Mouse (Mus musculus): ENCODE measurements around the gene Psmd1. TPM values are rescaled to one million over a fixed set of nuclear protein-coding genes. Genes with fewer than 3 reads are reported as not detected.
A peak's percentile ranks its signal among the peaks of the same experiment; 100 is the strongest.

Psmd1 gene
- total RNA-seq (2014; fragmentation: Nextera tagmentation) (88.8 and 122 TPM in 2 replicates), total RNA-seq (2017) (160 and 161 TPM in 2 replicates)

DNA sequence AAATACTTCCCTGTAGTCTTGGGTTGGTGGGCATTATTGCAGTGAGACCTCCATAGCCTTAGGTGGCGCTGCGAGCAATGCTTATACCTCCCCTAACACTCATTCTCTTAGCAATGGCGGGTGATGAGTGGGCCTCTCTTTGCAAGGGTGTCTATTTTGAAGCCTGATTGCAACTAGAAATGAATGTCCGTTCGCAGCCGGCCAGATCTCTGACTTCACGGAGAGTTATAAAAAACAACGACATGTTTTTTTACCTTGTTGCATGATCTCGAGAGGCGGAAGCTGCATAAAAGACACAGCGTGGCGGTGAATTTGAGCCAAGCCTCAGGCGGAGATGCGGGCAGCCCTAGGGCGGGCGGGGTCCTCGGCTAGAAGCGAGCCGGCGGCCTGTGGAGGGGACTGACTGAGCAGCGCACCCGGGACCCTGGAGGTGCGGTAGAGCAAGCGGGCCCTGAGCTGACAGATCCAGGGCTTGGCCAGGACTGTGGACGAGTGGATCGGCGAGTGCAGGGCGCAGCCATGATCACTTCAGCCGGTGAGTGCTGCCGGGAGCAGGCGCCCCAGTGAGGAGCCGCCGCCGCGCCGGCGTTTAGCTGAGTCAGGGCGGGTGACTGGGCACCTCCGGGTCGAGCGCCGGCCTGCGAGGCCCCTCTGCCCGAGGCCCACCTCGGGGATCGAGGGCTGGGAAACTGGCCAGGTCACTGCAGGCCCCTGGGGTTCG, at the start of gene Psmd1:
Psmd1 (plus strand) TSS at position 117 of the 721 bp plus-strand sequence.
- ATAC-seq (replicated peaks; ENCODE audit: poor library complexity, severe bottlenecking): peak; percentile 87

DNA sequence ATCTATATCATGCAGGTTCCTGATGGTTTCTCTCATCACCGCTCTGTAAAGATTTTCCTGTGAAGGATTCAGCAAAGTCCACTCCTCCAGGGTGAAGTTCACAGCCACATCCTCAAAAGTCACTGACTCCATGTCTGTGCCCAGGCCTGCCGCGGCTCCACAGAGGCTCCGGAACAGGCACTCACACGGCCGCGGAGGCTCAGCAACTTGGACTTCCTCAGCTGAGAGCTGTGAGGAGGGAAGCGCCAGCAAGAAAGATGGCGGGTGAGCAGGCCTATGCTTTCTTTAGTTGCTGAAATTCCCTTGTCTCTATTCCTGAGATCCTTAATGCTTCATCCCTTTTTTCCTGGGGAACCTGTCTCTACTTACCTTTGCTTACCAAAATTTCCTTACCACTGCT, 48.4 kb upstream of the Psmd1 start:
- ATAC-seq (replicated peaks; ENCODE audit: poor library complexity, severe bottlenecking): peak; percentile 98

DNA sequence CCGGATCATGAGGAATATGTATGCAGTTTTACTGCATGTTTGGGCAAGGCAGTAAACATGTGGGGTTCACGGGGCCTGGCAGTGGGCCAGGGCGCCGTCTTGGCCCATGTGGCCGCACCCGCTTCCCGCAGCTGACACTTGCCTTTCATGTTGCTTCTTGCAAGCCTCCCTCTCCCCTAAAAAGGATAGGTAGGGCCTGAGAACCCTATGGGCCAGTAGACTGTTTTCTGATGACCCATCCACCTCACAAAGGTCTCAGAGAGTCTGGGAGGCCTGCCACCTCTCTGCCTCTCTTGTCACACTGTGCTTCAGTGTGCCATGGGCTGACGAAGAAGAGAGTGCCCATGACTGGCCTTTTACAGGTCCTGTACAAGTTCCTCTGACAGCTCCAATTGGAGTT, 47.7 kb upstream of the Psmd1 start, which contains the start of gene Spata3:
Spata3 (plus strand) TSS at position 301 of the 400 bp plus-strand sequence.
- ATAC-seq (replicated peaks; ENCODE audit: poor library complexity, severe bottlenecking): no peak

DNA sequence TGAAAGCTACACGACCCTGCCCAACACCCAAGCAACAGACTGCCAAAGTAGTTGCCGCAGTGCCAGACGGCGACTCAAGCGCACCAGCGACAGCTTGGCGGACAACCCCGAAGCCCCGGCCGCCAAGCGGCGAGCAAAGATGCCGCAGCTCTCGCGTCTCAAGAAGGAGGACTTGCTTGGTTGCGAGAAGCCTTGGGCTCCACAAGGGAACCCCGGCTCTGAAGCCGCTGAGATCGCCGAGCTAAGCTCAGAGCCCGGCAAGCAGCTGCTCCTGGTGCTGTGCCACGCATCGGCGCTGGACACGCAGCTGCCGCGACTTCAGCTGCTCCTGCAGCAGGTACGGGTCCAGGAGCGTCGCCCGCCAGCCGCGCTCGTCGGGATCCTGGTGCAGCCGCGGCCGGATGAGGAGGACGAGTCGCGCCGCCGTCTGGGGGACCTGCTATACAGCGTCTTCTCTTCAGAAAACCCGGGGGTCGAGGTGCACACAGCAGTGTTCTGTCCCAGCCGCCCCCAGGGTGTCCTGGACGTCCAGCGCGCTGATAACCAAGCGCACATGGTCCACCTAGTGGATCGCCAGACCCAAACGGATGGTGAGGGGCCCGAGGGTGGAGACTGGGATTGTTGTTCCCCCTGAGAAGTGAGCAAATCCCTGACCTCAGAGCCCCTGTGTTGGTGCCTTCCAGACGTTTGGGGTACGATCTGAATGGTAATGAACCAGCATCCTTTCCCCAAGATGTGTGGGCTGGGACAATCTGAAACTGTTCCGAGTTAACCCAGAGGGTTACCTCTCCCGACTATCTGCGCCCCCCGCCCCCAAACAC, 45.7 kb upstream of the Psmd1 start:
- ATAC-seq (replicated peaks; ENCODE audit: poor library complexity, severe bottlenecking): peak; percentile 46

DNA sequence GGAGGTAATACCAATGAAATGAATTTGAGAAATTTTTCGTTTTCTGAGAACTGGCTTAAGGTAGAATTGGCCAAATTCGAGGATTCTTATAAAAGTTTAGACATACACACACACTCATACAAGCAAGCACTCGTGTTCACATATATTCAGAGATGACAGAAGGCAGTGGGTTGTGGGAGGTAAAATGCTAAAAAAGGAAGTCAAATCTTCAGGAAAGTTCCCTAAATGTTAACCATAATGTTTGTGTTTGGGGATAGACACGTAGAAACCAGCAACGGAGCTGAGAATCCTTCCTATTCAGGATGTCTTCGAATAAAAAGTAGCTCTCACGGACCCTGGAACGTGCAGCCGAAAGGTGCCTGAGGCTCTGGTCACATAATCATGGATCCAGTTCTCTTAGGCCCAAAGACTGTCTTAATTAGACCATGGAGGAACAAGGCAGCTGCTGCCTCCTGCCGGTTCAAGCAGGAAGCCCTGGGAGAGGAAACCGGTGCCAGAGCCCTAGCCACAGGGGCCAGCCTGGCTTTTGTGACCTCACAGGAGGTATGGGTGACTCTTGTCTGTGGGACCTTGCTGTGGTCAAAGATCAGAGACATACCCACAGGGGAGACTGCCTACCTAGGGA, 42.7 kb upstream of the Psmd1 start:
- peak; percentile 70 for ATAC-seq (replicated peaks; ENCODE audit: poor library complexity, severe bottlenecking)

DNA sequence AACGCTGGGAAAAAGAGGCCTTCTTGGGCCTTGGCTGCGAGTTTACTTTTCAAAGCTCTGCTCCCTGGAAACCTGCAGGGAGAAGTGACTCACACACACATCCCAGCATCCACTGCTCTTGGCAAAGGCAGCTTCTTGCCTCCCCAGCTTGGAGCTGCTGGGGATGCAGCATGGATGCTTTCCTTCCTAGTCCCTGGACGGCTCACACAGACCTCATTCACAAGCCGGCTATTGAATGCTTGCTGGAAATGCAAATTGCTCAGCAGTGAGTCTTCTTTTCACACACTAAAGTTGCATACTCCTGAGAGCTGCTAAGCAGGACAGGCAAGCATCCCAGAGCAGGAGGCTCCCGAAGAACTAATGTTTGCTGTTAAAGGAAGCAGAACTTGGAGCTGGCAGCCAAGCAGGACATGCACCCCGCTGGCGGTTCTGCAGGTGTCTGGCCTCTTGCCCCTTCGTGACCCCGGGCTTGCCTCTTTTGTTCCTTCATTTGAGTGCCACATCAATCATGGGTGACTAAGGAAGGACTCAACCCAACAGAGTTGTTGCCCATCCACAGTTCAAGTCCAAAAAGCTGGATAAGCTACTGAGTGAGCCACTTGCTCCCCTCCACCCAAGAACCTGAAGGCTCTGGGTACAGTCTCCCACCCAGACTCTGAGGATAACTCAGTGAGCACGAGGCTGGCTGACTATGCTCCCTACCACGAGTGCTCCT, 31.8 kb upstream of the Psmd1 start:
- no peak for ATAC-seq (replicated peaks; ENCODE audit: poor library complexity, severe bottlenecking)

DNA sequence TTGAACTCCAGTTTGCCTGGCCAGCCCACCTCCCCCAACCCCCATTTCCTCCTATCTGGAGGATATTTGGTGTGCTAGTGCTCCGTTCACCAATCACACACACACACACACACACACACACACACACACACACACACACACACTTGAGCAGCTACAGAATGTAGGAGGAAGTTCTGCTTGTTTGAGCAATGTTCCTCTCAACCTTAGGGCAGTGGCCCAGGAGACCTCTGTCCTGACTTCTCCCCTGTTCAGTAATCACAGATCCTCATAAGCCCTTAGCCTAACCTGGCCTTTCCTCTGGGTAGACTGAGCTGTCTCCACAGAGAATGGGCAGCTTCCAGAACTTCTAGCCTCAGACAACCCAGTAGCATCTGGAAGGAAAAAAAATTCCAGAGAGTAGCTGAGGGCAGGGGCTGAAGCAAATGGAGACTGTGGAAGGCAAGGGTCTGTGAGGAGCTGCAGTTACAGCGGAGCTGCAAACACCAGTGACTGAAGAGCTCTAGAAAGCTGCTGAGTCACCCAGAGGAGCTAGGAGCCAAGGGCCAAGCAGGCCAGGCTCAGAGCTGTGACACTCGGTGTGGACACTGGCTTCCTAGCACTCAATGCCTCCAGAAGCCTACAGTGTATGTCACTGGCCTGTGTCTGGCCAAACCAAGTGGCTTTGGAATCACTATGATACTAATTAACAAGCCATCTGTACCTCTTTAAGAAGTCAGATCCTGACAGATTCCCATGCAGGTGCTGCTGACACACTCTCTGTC, 25.8 kb upstream of the Psmd1 start:
- peak; percentile 83 for ATAC-seq (replicated peaks; ENCODE audit: poor library complexity, severe bottlenecking)

DNA sequence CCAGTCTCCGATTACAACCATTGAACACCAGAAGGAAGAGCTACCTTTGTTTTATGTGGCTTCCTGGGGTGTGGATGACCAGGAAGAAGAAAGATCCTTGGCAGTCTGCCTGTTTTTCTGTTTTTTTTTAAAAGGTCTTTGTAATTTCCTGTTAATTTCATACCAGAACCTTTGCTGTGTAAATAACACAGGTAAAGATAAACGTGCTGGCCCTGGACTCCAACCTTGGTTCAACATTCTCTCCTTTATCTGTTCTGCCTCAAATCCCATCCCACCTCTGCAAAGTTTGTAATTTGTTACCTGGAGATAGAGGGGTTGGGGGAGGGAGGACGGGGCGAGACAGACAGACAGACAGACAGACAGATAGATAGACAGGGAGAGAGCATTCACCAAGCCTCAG, 24.1 kb upstream of the Psmd1 start:
- ATAC-seq (replicated peaks; ENCODE audit: poor library complexity, severe bottlenecking): no peak

DNA sequence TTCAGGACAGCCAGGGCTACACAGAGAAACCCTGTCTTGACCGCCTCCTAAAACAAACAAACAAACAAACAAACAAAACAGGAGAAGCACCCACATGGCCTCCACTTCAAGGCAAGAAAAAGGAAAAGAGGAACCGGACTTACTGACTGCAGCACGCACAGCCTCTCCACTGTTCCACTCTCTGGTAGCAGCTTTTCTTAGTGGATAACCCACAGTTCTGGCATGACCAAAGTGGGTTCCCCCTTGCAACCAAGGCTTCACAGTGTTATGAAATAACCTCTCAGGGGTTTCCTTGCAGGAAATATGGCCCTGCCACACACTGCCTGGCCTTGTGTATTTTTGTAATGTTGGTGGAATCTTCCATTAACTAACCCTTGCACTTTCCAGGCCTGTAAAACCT, 23.4 kb upstream of the Psmd1 start:
- peak; percentile 83 for ATAC-seq (replicated peaks; ENCODE audit: poor library complexity, severe bottlenecking)

DNA sequence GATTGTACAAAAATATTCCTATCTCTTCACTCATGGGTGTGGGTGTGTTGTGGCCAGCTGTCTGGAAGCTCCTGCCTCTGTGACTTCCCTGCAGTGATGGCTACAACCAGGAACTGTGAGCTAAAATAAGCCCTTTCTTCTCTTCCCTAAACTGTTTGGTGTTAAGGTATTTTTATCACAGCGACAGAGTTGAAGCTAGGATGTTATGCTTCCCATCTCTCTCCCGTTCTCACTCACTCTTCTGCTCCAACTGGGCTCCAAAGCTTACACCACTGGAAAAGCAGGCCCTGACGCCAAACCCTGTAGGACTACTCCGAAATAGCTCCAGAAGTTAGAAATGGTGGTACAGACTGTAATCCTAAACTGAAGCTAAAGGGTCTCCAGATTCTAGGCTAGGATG, 19.1 kb upstream of the Psmd1 start:
- ATAC-seq (replicated peaks; ENCODE audit: poor library complexity, severe bottlenecking): no peak

DNA sequence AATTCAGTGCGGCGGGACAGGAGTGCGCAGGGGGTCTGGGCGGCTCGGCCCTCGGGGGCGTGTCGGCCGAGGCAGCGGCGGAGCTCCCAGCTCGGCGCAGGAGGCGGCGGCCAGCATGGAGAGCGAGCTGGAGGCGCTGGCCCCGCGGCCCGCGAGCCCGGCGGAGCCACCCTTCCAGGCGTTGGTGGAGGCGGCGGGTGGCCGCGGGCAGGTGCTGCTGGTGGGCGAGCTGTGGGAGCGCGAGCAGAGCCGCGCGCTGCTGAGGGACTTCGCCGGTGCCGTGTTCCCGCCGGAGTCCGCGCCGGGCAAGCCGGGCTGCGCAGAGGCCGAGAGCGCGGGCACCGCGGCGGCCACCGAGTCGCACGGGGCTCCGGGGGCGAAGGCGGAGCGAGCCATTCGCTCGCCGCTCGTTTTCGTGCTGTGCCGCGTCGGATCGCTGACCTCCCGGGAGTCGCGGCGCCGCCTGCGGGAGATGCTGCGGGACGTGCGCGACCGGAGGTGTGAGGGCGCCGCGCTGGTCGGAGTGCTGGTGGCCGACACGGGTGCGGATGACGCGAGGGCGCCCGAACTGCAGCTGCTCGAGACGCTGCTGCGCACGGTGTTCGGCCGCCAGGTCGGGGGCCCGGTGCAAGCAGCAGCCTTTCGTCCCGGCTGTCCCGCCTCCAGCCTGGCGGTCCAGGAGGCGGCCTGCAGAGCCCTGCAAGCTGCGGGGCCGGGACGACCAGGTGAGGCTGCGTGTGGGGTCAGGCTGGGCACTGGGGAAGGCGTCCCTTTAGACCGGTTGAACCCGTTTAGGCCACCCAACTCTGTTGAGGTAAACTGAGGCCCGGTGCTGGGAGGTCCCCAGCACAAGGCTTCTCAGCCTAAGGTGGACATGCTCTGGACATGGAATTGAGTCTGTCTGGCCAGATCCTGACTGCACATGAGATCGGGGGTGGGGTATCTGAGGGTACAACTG, 18.1 kb upstream of the Psmd1 start, which contains the start of gene 2810459M11Rik:
2810459M11Rik (plus strand) TSS at position 16 of the 958 bp plus-strand sequence.
- ATAC-seq (replicated peaks; ENCODE audit: poor library complexity, severe bottlenecking): peak; percentile 63

DNA sequence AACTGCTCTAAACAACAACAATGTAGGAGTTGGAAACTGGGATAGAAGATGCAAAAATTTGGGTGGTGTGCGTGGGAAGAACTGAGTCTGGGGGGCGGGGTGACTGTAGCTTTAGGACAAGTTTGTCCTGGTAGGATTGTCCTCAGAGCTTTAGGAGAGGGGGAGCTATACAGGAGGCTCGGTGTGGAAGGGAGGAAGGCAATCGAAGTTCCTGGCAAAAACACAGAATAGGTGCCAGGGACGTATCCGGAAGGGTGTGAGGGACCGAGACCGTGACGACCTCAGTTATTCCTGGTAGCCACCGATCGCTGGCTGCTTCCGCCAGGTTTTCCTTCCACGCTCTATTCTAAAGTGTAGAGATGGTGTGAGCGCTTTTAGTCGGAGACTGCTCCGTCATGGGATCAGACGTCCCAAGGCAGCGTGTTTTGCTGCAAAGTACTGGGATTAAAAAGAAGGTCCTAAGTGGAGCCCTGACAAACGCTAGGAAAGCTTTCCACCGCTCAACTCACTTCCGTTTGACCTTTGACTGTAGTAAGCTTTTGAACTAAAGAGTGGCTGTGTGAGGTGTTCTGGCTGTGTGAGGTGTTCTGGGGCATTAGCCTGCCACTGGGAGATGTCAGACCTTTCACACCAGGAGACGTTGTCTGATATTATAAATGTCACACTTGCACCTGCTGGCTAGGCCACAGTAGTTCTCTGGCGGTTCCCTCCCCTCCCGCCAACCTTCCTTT, 17.2 kb upstream of the Psmd1 start:
- no peak for ATAC-seq (replicated peaks; ENCODE audit: poor library complexity, severe bottlenecking)

DNA sequence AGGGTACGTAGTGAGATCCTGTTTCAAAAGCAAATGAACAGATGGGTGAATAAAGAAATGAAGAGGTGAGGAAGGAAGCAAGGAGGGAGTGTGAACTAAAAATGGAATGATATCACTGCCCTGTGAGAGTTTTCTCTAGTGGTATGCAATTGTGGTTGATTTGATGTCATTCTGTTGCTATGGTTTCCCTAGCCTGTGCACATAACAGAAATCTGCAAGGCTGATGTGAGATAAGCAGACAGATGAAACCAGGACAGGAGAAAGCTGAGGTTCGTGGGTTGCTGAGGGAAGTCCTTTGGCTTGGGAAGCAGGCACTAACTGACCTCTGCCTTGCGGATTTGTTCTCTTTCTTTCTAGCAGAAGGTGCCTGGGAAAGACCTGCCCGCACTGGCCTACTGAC, 16.0 kb upstream of the Psmd1 start:
- ATAC-seq (replicated peaks; ENCODE audit: poor library complexity, severe bottlenecking): peak; percentile 36

DNA sequence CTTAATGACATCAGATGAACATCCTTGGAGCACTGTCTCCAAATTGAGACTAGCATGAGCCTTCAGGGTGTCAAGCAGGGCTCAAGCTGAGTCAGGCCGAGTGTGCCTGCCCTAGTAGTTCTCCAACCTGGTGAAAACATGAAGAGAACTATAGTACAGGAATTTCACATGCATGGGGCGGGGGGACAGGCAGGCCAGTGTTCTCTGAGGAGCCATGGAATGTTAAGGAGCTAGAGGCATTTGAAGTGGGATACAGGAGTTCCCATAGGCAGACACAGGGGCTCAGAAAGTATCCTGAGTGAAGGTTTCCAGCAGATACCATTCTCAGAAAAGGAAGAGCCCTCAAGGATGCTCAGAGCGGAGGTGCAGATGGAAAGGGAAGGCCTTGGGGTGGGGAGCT, 15.4 kb upstream of the Psmd1 start:
- ATAC-seq (replicated peaks; ENCODE audit: poor library complexity, severe bottlenecking): no peak

DNA sequence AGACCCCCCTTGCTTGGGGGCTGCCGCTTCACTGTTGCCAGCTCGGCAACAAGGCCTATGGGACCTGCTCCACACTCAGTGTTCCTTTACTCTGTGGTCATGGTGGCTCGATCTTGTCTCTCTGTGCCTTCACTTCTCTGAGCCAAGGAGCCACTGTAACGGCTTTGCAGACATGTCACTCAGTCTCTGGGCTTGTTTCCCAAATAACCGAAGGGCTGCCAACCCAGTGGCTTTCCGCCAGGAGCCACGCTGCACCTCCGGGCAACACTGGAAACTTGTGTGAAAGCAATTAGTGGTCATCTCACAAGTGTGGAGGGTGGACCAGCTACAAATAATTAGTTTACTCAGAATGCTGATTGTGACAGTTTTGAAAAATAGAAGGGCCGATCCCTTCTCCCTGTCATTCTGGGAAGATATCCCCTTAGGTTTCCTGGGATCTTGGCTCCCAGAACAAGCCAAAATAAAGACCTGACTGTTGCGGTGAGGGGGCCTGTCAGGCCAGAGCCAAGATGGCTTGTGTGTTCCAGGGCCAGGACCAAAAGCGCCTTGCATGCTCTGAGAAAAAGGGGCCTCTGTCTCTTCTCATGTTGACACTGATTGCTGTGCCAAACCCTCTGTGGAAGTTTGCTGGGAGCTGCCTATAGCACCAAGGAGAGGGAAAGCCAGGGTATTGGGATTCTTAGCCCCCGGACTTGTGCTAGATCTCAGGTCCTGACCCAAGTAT, 10.8 kb upstream of the Psmd1 start:
- no peak for ATAC-seq (replicated peaks; ENCODE audit: poor library complexity, severe bottlenecking)

DNA sequence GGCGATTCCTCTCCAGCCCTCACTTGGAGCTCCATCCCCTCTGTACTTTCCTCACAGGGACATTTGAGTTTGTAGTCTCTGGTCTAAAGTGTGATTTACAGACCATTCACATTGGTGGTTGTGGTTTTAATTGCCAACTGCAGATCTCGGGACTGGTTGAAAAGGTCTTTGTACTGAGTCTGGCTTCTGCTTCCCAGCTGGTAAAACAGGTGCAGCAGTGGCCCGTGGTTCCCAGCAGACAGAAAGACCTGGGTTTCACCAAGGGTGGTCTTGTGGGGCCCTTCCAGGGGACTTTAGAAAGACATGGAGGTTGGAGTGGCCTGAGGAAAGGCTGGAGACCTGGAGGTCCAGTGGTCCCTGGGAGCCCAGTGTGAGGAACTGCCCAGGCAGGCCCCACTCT, 9.2 kb upstream of the Psmd1 start:
- ATAC-seq (replicated peaks; ENCODE audit: poor library complexity, severe bottlenecking): no peak

DNA sequence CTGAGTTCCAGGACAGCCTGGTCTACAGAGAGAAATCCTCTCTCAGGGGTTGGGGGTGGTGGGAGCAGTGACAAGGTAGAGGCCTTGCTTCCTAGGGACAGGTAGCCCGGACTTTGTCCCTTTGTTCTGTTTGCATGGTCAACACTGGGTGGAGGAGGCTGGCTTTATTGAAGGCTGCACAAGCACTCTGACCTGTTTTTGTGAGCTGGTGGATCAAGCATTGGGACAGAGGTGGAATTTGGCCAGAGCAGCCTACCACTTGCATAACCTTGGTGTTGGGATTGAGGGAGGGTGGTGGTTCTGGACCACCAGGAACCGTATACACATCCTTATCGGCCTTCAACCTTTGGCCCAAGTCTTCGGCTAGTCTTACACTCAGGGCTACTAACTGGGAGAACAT, 7.9 kb upstream of the Psmd1 start:
- no peak for ATAC-seq (replicated peaks; ENCODE audit: poor library complexity, severe bottlenecking)

All from granulocyte monocyte progenitor cell, adult 5-6 weeks (primary cell).